Mouse (Mus musculus): ENCODE data around the gene Ly86. TPM values are rescaled to one million over a fixed set of nuclear protein-coding genes. Genes with fewer than 3 reads are reported as not detected.

Ly86 gene
- total and polyA plus RNA-seq, 2 experiments = 4.4 to 8.6 TPM

GRCm38 (mm10) chr13:37355642-37356331 lies 10.8 kb downstream of the Ly86 start:
- H3K79me2 ChIP-seq (ENCODE audit: control insufficient read depth, insufficient read depth, low read length) = no peaks in the 10 kb centered on the region
- WGBS = 87% methylated on average over 10 of the region's 10 CpGs
- no peaks in the 10 kb centered on the region for H3K27me3 ChIP-seq (ENCODE audit: control insufficient read depth, insufficient read depth, low read length)
- no peak for DNase-seq (ENCODE audit: extremely low read depth, low read depth, low spot score)
- 0 out of 2 replicates have a peak overlapping the region, but pooled peaks have one; percentile 2 for H3K27ac ChIP-seq (replicated peaks; ENCODE audit: insufficient read depth, low read depth, low read length)
- H3K9ac ChIP-seq (ENCODE audit: low read depth, low read length) = no peak overlapping the region
- no peak overlapping the region for H3K4me3 ChIP-seq (ENCODE audit: insufficient read depth, low read depth, low read length)
- no peaks in the 10 kb centered on the region for H3K36me3 ChIP-seq (ENCODE audit: control insufficient read depth, insufficient read depth, low read length)
- TF ChIP-seq CTCF (IDR thresholded peaks at IDR 0.05; ENCODE audit: low read depth, low read length) (no peak), POLR2A (IDR thresholded peaks at IDR 0.05; ENCODE audit: extremely low read depth, insufficient read depth, low read length) (no peak)
- no peaks in the 10 kb centered on the region for H3K4me1 ChIP-seq (ENCODE audit: control insufficient read depth, insufficient read depth, low read length)

- no peak overlapping the region for H3K27ac ChIP-seq (replicated peaks; ENCODE audit: insufficient read depth, low read depth, low read length)
- WGBS = 76% methylated on average over 2 of the region's 2 CpGs
- no peak for TF ChIP-seq POLR2A (IDR thresholded peaks at IDR 0.05; ENCODE audit: extremely low read depth, insufficient read depth, low read length)
- TF ChIP-seq CTCF (IDR thresholded peaks at IDR 0.05; ENCODE audit: low read depth, low read length) = no peak
Measured at GRCm38 (mm10) chr13:37356549-37356948, 11.5 kb downstream of the Ly86 start.

DNA sequence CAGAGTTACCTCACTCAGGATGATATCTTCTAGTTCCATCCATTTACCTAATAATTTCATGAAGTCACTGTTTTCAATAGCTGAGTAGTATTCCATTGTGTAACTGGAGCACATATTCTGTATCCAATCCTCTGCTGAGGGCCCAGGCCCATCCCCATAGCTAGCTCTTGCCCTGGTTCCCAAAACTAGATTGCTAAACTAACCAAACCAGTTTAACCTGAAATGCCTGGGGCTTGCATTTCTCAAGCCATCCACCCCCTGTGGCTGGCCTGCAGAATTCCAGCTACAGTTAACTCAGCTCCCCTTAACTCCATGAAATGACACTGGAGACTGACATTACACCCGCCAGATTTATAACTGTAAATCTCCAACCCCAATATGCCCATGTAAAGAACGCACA lies 13.1 kb downstream of the Ly86 start:
- no peaks in the 10 kb centered on the region for H3K36me3 ChIP-seq (ENCODE audit: control insufficient read depth, insufficient read depth, low read length)

More at GRCm38 (mm10) chr13:37356549-37356948, 11.5 kb downstream of the Ly86 start:
- H3K9ac ChIP-seq (ENCODE audit: low read depth, low read length) = no peak overlapping the region
- no peaks in the 10 kb centered on the region for H3K36me3 ChIP-seq (ENCODE audit: control insufficient read depth, insufficient read depth, low read length)
- no peak for DNase-seq (ENCODE audit: extremely low read depth, low read depth, low spot score)
- H3K4me3 ChIP-seq (ENCODE audit: insufficient read depth, low read depth, low read length) = no peak overlapping the region
- H3K27me3 ChIP-seq (ENCODE audit: control insufficient read depth, insufficient read depth, low read length) = no peaks in the 10 kb centered on the region
- H3K79me2 ChIP-seq (ENCODE audit: control insufficient read depth, insufficient read depth, low read length) = no peaks in the 10 kb centered on the region
- no peaks in the 10 kb centered on the region for H3K4me1 ChIP-seq (ENCODE audit: control insufficient read depth, insufficient read depth, low read length)

GRCm38 (mm10) chr13:37361249-37361648 lies 16.2 kb downstream of the Ly86 start:
- Histone ChIP-seq H3K4me1 (ENCODE audit: control insufficient read depth, insufficient read depth, low read length) (no peaks in the 10 kb centered on the region), H3K9ac (ENCODE audit: low read depth, low read length) (no peak overlapping the region), H3K27ac (replicated peaks; ENCODE audit: insufficient read depth, low read depth, low read length) (no peak overlapping the region), H3K36me3 (ENCODE audit: control insufficient read depth, insufficient read depth, low read length) (no peaks in the 10 kb centered on the region), H3K4me3 (ENCODE audit: insufficient read depth, low read depth, low read length) (no peak overlapping the region), H3K27me3 (ENCODE audit: control insufficient read depth, insufficient read depth, low read length) (no peaks in the 10 kb centered on the region), H3K79me2 (ENCODE audit: control insufficient read depth, insufficient read depth, low read length) (no peaks in the 10 kb centered on the region)
- 79% methylated on average over 1 of the region's 1 CpGs for whole genome bisulfite sequencing
- no peak for DNase-seq (ENCODE audit: extremely low read depth, low read depth, low spot score)
- TF ChIP-seq POLR2A (IDR thresholded peaks at IDR 0.05; ENCODE audit: extremely low read depth, insufficient read depth, low read length) (no peak), CTCF (IDR thresholded peaks at IDR 0.05; ENCODE audit: low read depth, low read length) (no peak)

More for the DNA sequence above, 13.1 kb downstream of the Ly86 start:
- DNase-seq (ENCODE audit: extremely low read depth, low read depth, low spot score) = no peak
- no peak overlapping the region for H3K9ac ChIP-seq (ENCODE audit: low read depth, low read length)
- H3K4me1 ChIP-seq (ENCODE audit: control insufficient read depth, insufficient read depth, low read length) = no peaks in the 10 kb centered on the region
- TF ChIP-seq CTCF (IDR thresholded peaks at IDR 0.05; ENCODE audit: low read depth, low read length) (no peak), POLR2A (IDR thresholded peaks at IDR 0.05; ENCODE audit: extremely low read depth, insufficient read depth, low read length) (no peak)
- H3K4me3 ChIP-seq (ENCODE audit: insufficient read depth, low read depth, low read length) = no peak overlapping the region
- no peak overlapping the region for H3K27ac ChIP-seq (replicated peaks; ENCODE audit: insufficient read depth, low read depth, low read length)
- 90% methylated on average over 2 of the region's 2 CpGs for WGBS
- no peaks in the 10 kb centered on the region for H3K27me3 ChIP-seq (ENCODE audit: control insufficient read depth, insufficient read depth, low read length)
- H3K79me2 ChIP-seq (ENCODE audit: control insufficient read depth, insufficient read depth, low read length) = no peaks in the 10 kb centered on the region

- no peaks in the 10 kb centered on the region for H3K4me1 ChIP-seq (ENCODE audit: control insufficient read depth, insufficient read depth, low read length)
Measured at GRCm38 (mm10) chr13:37364351-37364750, 19.3 kb downstream of the Ly86 start.

DNA sequence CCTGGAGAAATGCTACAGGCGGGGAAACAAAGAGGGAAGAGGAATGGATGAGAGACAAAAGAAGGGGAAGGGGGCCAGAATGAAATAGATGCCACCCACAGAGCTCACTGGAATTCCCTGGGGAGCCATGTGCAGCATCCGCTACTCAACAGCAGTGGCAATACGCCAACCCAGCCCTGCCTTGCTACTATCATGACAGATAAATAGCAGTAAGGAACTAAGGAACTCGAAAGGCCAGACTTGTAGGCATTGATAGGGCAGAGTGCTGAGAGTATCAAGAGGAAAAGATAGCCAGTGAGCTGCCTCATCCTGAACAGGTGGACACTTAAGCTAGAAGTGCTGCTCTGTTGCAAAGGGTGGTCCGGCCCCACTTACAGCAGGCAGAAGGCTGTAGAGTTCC lies 31.4 kb downstream of the Ly86 start:
- H3K4me3 ChIP-seq (ENCODE audit: insufficient read depth, low read depth, low read length) = no peak overlapping the region
- no peaks in the 10 kb centered on the region for H3K4me1 ChIP-seq (ENCODE audit: control insufficient read depth, insufficient read depth, low read length)
- H3K36me3 ChIP-seq (ENCODE audit: control insufficient read depth, insufficient read depth, low read length) = no peaks in the 10 kb centered on the region
- WGBS = 78% methylated on average over 5 of the region's 5 CpGs
- no peak overlapping the region for H3K9ac ChIP-seq (ENCODE audit: low read depth, low read length)
- H3K79me2 ChIP-seq (ENCODE audit: control insufficient read depth, insufficient read depth, low read length) = no peaks in the 10 kb centered on the region
- no peaks in the 10 kb centered on the region for H3K27me3 ChIP-seq (ENCODE audit: control insufficient read depth, insufficient read depth, low read length)
- TF ChIP-seq CTCF (IDR thresholded peaks at IDR 0.05; ENCODE audit: low read depth, low read length) = no peak
- no peak for TF ChIP-seq POLR2A (IDR thresholded peaks at IDR 0.05; ENCODE audit: extremely low read depth, insufficient read depth, low read length)
- DNase-seq (ENCODE audit: extremely low read depth, low read depth, low spot score) = no peak
- no peak overlapping the region for H3K27ac ChIP-seq (replicated peaks; ENCODE audit: insufficient read depth, low read depth, low read length)

More at GRCm38 (mm10) chr13:37364351-37364750, 19.3 kb downstream of the Ly86 start:
- Histone ChIP-seq H3K27ac (replicated peaks; ENCODE audit: insufficient read depth, low read depth, low read length) (no peak overlapping the region), H3K4me3 (ENCODE audit: insufficient read depth, low read depth, low read length) (no peak overlapping the region), H3K79me2 (ENCODE audit: control insufficient read depth, insufficient read depth, low read length) (no peaks in the 10 kb centered on the region), H3K36me3 (ENCODE audit: control insufficient read depth, insufficient read depth, low read length) (no peaks in the 10 kb centered on the region), H3K27me3 (ENCODE audit: control insufficient read depth, insufficient read depth, low read length) (no peaks in the 10 kb centered on the region), H3K9ac (ENCODE audit: low read depth, low read length) (no peak overlapping the region)
- WGBS = 68% methylated on average over 5 of the region's 5 CpGs
- DNase-seq (ENCODE audit: extremely low read depth, low read depth, low spot score) = no peak
- TF ChIP-seq CTCF (IDR thresholded peaks at IDR 0.05; ENCODE audit: low read depth, low read length) (no peak), POLR2A (IDR thresholded peaks at IDR 0.05; ENCODE audit: extremely low read depth, insufficient read depth, low read length) (no peak)
